Mouse (Mus musculus): ENCODE measurements around the gene Mat2a.
"Not testable (repeated sequence)": the region's sequence is repeated elsewhere in the genome, so short reads cannot be mapped to it uniquely, and the experiment has no call there.

Mat2a gene

DNA sequence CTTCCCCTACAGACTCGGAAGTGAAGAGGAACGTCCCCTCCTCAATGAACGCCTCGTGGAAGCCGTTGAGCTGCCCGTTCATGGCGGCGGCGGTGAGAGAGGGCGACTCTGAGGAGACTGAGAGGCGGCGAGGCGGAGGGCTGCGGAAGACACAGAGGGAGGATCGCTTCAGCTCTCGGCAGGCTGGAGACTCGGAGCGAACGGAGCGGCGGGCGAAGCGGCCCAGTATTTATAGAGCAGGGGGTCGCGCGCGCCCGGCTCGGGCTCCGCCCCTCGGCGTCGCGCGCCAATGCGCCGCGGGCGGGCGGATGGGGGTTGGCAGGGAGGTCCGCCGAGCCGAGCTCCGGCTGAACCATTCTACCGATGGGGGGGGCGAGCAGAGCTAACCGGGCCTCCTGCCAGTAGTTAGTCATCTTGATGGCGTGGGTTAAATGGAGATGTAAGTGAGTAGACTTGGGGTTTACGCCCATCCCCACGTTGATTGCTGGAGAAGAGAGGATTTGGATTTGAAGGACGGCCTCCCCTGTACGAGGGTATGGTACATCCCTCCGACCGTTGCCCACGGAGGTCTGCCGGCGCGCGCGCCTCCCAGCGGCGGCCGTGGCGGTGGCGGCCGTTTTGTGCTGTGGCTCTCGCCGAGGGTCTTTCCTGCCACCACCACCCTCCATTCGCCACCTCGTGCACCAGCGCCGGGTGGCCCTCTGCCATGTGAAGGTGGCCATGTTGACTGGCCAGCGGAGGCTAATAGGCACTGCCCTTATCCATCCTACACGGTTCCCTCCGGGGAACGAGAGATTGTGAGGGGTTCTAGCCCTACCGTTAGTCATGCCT lies at the start of gene Mat2a:
Mat2a (minus strand) TSS at position 204 of the 831 bp plus-strand sequence.
- DNase-seq (ENCODE audit: low read depth, low spot score): peak; percentile 94

DNA sequence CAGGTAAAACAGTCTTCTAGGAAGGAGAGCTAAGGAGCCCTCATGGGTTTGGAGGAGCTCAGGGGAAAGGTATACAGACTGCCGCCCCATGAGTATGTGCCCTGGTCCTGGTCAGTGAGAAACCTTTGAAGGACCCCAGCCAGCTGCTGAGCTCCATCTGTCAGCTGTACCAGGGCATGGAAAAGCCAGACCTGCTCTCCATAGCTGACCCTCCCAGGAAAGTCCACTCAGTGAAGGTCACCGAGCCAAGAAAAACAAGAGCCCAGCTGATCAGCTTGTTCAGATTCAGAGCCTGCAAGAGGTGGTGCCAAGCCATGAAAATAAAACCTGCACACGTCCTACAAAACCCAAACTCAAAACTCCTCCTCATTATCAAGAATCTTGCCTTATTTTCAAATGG lies 49.5 kb upstream of the Mat2a start:
- no peak for DNase-seq (ENCODE audit: low read depth, low spot score)

DNA sequence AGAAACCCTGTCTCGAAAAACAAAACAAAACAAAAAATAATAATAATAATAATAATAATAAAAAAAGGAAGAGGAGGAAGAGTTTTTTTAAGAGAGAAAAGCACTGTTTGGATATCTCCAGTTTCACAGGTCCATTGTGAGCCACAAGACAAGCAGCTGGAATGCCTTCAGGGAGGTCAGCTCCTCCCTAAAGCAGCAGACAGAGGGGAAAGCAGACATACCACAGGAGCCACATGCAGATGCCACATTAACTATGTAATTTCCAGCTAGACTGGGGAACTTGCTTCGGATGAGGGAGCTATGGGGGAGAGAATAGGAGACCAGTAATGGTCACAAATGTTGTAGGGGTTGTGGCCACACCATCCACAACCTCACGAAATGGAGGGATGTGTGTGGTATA lies 47.9 kb upstream of the Mat2a start:
- no peak for DNase-seq (ENCODE audit: low read depth, low spot score)

DNA sequence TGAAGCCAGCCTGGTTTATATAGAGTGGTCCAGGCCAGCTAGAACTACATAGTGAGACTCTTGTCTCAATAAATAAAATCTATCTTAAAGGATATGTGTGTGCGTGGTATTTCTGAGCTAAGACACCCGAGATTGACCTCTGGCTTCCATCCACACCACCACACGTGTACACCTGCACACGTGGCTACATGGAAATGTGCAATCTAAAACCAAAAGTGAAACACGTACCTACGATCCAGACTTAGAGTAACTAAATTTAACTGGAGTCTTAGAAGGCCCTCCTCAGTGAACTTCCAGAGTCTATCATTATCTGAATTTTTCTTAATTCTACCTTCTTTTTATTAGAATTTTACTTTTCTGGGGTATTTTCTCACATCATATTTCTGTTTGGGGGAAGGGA lies 46.9 kb upstream of the Mat2a start:
- peak; percentile 30 for DNase-seq (ENCODE audit: low read depth, low spot score)

DNA sequence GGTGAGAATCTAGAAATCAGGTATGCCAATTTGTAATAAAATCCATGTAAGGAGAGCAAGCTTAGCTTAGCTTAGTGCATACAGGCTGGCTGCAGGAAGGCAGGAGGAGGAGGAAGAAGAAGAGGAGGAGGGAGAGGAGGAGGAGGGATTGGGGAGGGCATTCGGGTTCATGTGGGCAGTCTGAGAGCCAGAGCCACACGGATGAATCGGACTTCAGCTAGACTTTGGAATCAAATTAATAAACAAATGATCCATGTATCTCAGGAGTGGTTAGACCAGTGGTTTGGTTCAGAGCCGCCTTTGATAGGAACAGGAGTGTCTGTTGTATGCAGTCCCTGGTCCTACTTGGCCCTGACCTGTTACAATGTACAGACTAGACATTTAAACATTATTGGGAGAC lies 45.5 kb upstream of the Mat2a start:
- no peak for DNase-seq (ENCODE audit: low read depth, low spot score)

DNA sequence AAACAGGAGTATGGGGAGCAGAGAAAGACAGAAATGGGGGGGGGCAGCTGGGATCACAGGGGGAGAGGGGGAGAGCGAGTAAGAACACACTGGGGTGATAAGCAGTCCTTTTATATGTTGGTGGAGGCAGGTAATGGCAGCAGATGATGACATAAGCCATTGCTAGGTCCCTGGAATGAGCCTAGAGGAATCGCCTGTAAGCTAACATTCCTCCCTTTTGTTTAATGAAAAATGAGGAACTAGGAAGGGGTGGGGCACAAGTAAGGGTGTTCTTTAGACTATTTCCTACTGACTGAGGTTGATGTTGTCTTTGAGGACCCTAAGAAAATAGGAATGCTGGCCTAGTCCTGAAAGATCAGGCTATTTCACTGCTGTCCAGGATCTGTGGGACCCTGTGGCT lies 42.8 kb upstream of the Mat2a start:
- no peak for DNase-seq (ENCODE audit: low read depth, low spot score)

DNA sequence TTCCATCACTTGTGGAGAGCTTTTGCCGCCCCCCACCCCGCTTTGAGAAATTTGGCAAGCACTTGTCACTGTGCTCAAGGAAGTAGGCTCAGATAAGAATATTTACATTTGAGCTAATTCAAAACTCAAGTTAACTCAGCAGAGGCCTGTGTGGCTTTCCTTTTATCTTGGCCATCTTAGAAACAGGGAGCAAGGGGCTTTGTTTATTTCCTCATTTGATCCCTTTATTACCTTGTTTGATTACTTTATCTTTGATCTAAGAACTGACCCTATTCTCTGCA lies 41.0 kb upstream of the Mat2a start:
- no peak for DNase-seq (ENCODE audit: low read depth, low spot score)

DNA sequence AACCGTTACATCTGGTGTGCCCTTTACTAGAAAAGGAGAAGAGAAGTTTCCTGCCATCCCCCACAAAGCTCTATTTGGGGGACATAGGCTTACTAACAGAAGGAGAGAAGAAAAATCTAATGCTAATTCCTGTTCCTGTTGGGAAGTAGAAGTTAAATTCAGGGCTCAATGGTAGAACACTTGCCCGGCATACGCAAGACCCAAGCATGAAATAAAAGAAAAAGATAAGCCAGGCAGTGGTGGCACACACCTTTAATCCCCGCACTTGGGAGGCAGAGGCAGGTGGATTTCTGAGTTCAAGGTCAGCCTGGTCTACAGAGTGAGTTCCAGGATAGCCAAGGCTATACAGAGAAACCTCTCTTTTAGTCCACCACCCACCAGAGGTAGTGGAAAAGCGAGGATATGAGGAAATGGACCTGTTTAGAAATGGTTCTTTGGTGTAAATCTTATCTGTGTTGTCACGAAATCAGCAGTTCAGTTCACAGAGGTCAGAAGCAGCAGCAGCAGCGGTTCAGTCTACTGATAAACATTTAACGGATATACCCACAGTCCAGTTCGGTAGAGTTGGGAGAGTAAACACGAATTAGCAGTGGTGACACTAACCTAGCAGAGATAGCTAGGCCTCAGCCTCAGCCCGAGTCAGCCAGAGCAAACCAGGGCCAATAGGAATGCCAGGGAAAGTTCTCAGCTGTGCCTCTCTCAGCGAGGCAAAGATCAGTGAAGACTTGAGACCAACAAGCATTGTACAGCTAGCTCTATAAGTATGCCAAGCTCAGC lies 40.5 kb upstream of the Mat2a start:
- no peak for DNase-seq (ENCODE audit: low read depth, low spot score)

DNA sequence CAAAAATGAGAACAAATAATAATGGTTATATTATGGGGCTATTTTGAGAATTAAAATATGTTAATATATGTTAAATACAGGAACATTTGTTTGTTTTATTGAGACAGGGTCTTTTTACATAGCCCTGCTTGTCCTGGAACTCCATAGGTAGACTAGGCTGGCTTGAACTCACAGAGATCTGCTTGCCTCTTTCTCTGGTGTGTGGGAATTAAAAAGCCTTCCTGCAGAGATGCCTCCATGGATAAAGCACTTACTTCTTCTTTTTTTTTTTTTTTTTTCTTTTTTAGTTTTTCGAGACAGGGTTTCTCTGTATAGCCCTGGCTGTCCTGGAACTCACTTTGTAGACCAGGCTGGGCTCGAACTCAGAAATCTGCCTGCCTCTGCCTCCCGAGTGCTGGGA lies 39.3 kb upstream of the Mat2a start:
- not testable (repeated sequence) for DNase-seq (ENCODE audit: low read depth, low spot score)

DNA sequence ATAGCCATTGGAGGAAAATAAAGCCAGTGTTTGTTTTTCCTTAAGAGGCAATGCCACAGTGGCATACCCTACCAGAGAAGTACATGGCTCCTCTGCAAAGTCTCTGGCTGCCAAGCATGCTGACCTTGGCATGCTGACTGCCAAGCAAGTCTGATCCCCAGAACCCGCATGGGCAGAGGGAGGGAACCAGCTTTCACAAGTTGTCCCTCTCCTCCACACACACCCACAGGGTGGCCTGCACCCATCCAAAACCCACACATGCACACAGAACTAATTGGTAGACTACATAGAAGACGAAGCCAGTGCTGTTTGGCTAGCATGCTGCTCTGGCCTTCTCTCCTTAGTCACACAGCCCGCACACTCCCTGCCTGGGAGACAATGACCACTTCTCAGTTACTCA lies 38.3 kb upstream of the Mat2a start:
- DNase-seq (ENCODE audit: low read depth, low spot score): no peak

DNA sequence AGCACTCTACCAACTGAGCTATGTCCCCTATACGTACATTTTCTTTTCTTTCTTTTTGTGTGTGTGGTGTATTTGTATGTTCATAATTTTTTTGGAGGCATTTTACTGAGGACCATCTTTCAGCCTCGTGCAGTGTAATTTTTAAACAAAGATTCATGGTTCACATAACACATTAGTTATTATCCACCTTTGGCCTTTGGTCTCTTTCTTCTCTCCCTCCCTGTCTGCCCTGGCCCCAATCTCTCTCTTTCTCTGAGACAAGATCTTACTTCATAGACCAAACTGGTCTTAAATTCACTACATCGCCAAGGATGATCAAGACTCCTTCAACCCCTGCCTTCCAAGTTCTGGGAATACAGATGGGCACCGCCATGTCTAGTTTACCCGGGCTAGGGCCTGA lies 37.5 kb upstream of the Mat2a start:
- DNase-seq (ENCODE audit: low read depth, low spot score): no peak

DNA sequence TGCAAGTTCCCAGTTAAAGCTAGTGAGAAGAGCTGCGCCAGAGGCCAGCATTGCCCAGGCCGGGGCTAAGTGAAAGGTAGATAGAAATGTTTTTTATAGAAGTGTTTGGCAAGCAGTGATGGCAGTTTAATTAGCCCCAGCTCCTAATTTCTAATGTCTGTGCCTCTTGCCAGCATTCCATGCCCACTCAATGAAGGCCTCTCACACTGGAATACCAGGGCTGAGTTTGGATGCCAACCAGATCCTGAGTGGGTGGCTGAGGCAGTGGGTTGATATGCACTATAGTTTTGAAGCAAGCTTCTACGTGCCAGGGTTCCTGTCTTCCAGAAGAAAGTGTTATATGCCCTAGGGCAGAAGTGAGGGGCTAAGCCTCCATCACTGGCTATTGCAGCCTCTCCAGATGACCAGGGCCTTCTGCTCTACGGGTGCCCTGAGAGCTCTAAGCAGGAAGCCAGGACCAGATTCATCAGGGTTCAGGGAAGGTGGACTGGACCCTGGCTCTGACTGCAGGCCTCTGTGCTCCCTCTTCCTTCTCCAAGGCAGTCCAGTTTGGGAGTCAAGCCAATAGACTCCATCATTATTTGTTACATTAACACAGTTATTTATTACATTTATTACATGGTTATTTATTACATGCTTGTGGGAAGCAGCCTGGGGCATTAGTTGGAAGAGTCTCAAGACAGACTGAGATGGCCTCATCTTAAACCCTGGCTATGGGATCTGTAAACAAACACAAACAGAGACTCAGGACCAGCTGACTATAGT lies 36.0 kb upstream of the Mat2a start:
- no peak for DNase-seq (ENCODE audit: low read depth, low spot score)

DNA sequence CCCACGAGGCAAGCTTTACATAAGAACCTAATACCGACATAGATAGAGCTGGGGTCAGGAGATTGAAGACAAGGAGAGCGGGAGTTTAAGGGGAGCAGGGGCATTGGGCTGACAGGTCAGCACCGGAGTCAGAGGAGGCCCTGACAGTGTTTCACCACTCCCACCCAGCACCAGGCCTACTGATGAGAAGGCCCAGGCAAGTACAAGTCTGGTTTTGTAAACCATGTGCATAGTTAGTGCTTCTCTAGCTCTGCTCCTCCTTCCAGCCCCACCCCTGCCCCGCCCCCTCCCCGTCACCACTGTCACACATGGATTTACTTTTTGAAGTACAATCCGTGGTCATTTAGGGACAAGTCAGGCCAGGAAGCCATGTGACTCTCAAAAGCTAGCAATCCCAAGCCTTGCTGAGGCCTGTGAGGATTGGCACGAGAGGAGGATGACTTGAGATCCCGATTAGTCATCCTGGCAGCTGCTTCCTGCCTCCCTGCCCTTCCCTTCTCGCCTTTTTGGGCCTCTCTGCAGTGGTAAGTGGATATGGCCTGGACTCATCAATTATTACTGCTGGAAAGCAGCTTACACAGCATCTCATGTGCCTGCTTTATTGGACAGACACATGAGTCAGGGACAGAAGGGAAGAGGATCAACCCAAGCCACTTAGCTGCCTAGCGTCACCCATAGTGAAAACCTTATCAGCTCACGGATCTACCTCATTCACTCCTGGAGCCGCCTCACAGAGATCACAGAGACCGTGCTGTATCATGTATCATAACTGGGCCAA lies 34.1 kb upstream of the Mat2a start:
- DNase-seq (ENCODE audit: low read depth, low spot score): peak; percentile 14

DNA sequence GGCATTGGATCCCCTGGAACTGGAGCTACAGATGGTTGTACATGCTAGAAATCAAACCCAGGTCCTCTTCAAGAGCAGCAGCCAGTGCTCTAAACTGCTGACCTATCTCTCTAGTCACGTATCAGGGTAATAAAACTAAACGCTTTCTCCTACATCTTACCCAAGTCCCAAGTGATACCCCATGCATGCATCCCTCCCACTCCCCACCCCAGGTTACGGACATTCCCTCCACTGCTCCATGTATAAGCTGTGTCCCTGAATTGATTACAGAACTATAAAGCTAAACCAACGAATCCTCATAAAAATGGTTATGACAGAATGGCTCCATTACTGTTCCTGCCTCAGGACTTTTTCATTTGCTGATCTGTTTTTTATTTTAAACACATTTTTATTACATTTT lies 26.8 kb upstream of the Mat2a start:
- no peak for DNase-seq (ENCODE audit: low read depth, low spot score)

DNA sequence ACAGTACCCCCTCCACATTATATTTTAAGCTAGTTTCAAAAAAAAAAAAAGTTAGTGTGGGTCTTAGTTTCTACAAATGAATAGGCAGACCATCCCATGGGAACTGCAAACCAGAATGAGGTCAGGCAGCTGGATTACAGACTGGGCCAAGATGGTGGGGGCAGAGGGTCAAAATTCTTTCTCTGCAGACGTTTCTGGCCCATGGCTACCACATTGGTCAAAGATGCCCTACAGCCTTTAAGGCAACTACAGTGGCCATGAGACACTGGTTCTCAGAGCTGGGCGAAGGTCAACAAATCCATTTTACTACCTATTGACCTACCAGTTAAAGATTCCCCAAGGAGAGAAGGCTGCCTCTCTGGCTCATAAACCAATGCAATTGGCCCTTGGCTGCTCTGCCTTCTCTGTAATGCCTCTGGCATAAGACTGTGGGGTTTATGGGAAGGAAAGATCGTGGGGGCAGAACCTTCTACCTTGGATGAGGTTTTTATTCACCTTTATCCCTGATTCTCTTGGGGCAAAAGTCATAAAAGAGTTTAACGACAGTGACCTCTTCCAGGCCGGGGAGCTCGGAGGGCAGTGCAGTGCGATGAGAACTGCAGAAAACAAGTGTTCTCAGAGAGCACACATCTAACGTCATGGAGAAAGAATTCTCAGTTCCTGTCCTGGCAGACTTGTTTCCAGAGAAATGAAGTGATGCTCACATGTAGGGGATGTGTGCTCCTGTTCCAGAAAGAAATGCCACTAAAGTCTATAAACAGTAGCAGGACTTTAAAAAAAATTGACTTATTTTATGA lies 26.2 kb upstream of the Mat2a start:
- DNase-seq (ENCODE audit: low read depth, low spot score): no peak

DNA sequence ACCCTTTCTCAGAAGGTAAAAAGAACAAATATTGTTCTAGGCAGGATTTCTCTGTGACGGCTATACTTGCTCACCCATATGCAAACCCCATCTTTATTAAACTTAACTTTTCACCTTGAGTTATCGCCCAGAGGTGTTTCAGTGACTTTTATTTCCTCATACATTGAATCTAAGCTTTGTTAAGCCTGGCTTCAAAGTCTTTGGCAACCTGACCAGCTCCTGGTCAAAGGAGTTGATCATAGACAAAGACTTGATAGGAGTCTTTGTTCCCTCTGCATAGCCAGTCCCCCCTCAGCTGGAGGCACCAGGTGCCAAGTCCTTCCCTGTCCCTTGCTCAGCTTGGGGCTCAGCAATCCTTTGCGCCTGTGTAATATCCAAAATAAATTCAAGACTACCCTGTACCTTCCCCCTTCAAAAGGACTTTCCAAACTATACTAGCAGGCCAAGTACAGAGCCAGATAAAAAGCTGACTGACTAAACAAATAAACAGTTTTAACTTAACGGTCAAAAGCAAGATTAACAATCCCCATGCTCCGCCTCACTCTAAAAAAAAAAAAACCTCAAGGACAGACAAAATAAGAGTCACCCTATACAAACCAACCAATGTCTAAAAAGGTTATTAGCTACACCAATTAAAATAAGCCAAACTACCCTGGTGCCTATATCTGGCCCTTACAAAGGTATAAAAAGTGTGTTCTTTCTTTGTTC lies 23.3 kb upstream of the Mat2a start:
- DNase-seq (ENCODE audit: low read depth, low spot score): not testable (repeated sequence)

DNA sequence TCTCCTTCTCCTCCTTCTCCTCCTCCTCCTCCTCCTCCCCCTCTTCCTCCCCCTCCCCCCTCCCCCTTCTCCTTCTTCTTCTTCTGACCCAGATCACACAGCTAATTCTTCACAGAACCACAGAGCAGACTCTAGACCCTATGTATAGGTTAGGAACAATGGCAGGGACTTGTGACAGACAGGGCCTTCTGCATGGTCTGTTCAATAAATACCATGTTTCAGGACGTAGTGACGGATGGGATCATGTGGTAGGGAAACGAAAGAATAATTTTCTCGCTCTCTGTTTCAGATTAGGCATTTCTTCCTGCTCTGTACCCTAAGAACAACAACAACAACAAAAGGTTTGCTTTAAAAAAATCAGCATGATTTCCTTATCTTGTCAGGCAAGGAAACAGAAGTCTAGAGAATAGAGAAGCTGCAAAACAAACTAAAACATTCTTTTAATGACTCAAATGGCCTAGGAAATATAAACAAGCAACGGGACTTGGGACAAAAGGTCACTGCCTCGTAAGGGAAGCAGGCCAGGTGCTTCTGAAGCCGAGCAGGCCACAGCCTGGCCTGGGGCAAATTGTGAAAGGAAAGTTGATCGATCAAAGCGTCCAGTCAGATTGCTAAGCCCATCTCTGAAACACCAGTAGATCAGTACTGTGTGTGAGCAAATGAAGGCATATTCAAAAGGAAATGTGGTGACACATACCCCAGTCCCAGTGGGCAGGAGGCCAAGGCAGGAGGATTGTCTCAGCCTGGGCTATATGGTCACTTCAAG lies 20.9 kb upstream of the Mat2a start:
- no peak for DNase-seq (ENCODE audit: low read depth, low spot score)

DNA sequence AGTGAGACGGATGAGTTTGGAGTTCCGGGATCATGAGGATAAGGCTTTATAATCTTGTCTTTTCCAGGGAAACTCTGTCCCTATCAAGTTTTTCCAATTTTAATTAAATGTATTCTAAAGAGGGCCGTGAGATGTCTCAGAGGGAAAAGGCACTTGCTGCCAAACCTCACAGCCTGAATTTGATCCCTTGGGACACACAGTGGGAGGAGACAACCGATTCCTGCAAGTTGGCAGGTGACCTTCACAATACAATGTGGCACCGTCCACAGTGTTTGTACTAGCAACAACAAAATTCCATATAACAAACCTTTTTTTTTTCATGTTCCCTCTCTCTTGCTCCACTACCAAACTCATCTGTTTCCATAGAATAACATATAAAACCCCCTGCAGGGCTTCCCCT lies 19.6 kb upstream of the Mat2a start:
- DNase-seq (ENCODE audit: low read depth, low spot score): no peak

DNA sequence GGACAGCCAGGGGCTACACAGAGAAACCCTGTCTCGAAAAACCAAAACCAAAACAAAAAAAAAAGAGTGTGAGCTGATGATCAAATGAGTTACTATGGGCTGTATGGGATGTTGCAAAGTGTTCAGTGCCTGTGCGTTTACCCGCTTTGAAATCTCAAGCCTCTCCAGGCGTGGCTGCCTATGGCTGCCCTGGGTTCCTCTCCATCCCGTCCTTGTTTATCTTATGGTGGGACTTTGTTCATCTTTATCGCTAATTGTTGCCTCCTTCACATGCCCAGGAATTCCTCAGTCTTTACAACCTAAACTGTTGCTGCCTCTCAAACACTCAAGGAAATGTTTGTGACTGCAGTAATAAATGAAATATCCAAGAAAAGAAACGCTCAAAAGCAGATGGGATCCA lies 19.1 kb upstream of the Mat2a start:
- DNase-seq (ENCODE audit: low read depth, low spot score): no peak

DNA sequence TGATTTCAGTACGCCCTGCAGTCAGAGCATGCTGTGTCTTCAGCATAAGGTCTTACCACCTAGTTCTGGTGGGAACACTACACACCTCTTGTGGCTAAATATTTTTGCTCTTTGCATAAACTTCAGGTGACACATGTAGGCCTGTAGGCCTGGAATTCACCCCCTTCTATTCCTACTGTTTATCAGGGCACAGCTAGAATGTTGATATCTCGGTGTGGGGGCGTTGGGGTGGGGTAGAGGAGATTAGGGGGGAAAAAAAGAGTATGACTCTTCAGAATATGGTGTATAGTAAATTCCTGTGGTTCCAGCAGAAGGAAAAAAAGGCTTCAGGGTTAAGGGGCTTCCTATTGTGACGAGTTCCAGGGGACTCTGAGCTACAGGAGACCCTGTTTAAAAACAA lies 17.2 kb upstream of the Mat2a start:
- no peak for DNase-seq (ENCODE audit: low read depth, low spot score)
